Mouse (Mus musculus) MEL-GATA-1-ER (cell line): ENCODE measurements around the gene Hoxd9.

ENCODE experiments used
- DNase-seq: peaks from one replicate; pipeline ENCODE4 v3.0.0-alpha.2; 2012; ENCODE audit warnings: low read depth; ENCODE audit errors: extremely low read depth

The Hoxd9 gene

GRCm38 (mm10) chr2:74683471-74683951 is 14.0 kb upstream of the Hoxd9 start:
- no peak for DNase-seq

GRCm38 (mm10) chr2:74684106-74684505 is 13.4 kb upstream of the Hoxd9 start:
- DNase-seq: no peak

- DNase-seq: no peak
These were observed 12.4 kb upstream of the Hoxd9 start for GRCm38 (mm10) chr2:74685059-74685603.

- no peak for DNase-seq
These were observed 11.1 kb upstream of the Hoxd9 start for GRCm38 (mm10) chr2:74686301-74686987.

GRCm38 (mm10) chr2:74686988-74687697 is 10.4 kb upstream of the Hoxd9 start:
- no peak for DNase-seq

GRCm38 (mm10) chr2:74687698-74688555 is 9.6 kb upstream of the Hoxd9 start:
- DNase-seq: no peak

GRCm38 (mm10) chr2:74688795-74689573 is 8.5 kb upstream of the Hoxd9 start:
- DNase-seq: no peak

GRCm38 (mm10) chr2:74689574-74690337 is 7.8 kb upstream of the Hoxd9 start:
- DNase-seq: no peak

- no peak for DNase-seq
These were observed 7.2 kb upstream of the Hoxd9 start for GRCm38 (mm10) chr2:74690338-74690716.

GRCm38 (mm10) chr2:74691022-74691951 is 6.2 kb upstream of the Hoxd9 start, which contains the start of gene Hoxd10:
TSS of gene Hoxd10 (plus strand) at chr2:74691924.
- no peak for DNase-seq

- DNase-seq: no peak
These were observed 5.3 kb upstream of the Hoxd9 start for GRCm38 (mm10) chr2:74691995-74692807.

- no peak for DNase-seq
These were observed 4.6 kb upstream of the Hoxd9 start for GRCm38 (mm10) chr2:74692808-74693431.

GRCm38 (mm10) chr2:74693432-74693827 is 4.1 kb upstream of the Hoxd9 start:
- DNase-seq: no peak

- no peak for DNase-seq
These were observed 3.5 kb upstream of the Hoxd9 start for GRCm38 (mm10) chr2:74694066-74694465.

GRCm38 (mm10) chr2:74695383-74695782 is 2.1 kb upstream of the Hoxd9 start:
- no peak for DNase-seq

- DNase-seq: no peak
These were observed 1.6 kb upstream of the Hoxd9 start for GRCm38 (mm10) chr2:74695813-74696430.
